Mouse (Mus musculus) cerebellum, postnatal 4 days (tissue): ENCODE results near the gene Gm12394.
"Not testable (repeated sequence)": the region's sequence is repeated elsewhere in the genome, so short reads cannot be mapped to it uniquely, and the experiment has no call there.

Experiments
- DNase-seq, 2 experiments: peaks; one replicate each; pipeline ENCODE4 v3.0.0; 2022; ENCODE audit warnings: low spot score in 2 of 2, mixed read lengths in 1 of 2

The Gm12394 gene

GRCm38 (mm10) chr4:42856671-42857070, at the start of gene Gm12394:
Gm12394 (minus strand) TSS chr4:42856771.
- not testable (repeated sequence) for DNase-seq

GRCm38 (mm10) chr4:42904966-42905365, 48.4 kb upstream of the Gm12394 start:
- no peak for DNase-seq

GRCm38 (mm10) chr4:42904523-42904922, 48.0 kb upstream of the Gm12394 start:
- DNase-seq: no peak

- no peak for DNase-seq
Measured at GRCm38 (mm10) chr4:42903942-42904341, 47.4 kb upstream of the Gm12394 start.

- DNase-seq: no peak
Measured at GRCm38 (mm10) chr4:42902730-42903129, 46.2 kb upstream of the Gm12394 start.

GRCm38 (mm10) chr4:42902174-42902573, 45.6 kb upstream of the Gm12394 start:
- peak in 1 of 2 experiments; percentile 14 for DNase-seq

- DNase-seq: no peak
Measured at GRCm38 (mm10) chr4:42900878-42901277, 44.3 kb upstream of the Gm12394 start.

- no peak for DNase-seq
Measured at GRCm38 (mm10) chr4:42898914-42899313, 42.3 kb upstream of the Gm12394 start.

GRCm38 (mm10) chr4:42895118-42895517, 38.5 kb upstream of the Gm12394 start:
- DNase-seq: no peak

- no peak for DNase-seq
Measured at GRCm38 (mm10) chr4:42891176-42891575, 34.6 kb upstream of the Gm12394 start.

GRCm38 (mm10) chr4:42888806-42889205, 32.2 kb upstream of the Gm12394 start:
- DNase-seq: no peak

- no peak for DNase-seq
Measured at GRCm38 (mm10) chr4:42886926-42887325, 30.4 kb upstream of the Gm12394 start.

- no peak for DNase-seq
Measured at GRCm38 (mm10) chr4:42880677-42880948, 24.0 kb upstream of the Gm12394 start.

- DNase-seq: peak in 1 of 2 experiments; percentile 21
Measured at GRCm38 (mm10) chr4:42879829-42880676, 23.5 kb upstream of the Gm12394 start.

- DNase-seq: no peak
Measured at GRCm38 (mm10) chr4:42877657-42878056, 21.1 kb upstream of the Gm12394 start.

- peak in 1 of 2 experiments; percentile 58 for DNase-seq
Measured at GRCm38 (mm10) chr4:42876586-42877291, 20.2 kb upstream of the Gm12394 start.

GRCm38 (mm10) chr4:42874134-42874533, 17.6 kb upstream of the Gm12394 start, which contains the start of gene Fam205c:
Fam205c (minus strand) TSS chr4:42874234.
- no peak for DNase-seq

GRCm38 (mm10) chr4:42872746-42873435, 16.3 kb upstream of the Gm12394 start:
- no peak for DNase-seq

- no peak for DNase-seq
Measured at GRCm38 (mm10) chr4:42872151-42872550, 15.6 kb upstream of the Gm12394 start.

GRCm38 (mm10) chr4:42870748-42871147, 14.2 kb upstream of the Gm12394 start:
- DNase-seq: no peak

- DNase-seq: no peak
Measured at GRCm38 (mm10) chr4:42868193-42868592, 11.6 kb upstream of the Gm12394 start.

- DNase-seq: no peak
Measured at GRCm38 (mm10) chr4:42867390-42867789, 10.8 kb upstream of the Gm12394 start.
